Mouse (Mus musculus): ENCODE data around the gene Ttll9.

Ttll9 gene

GRCm38 (mm10) chr2:152928988-152929370, 33.3 kb upstream of the Ttll9 start:
- DNase-seq (ENCODE audit: low read depth, low spot score), result no peak
- no peaks in the 10 kb centered on the region for H3K27me3 ChIP-seq (ENCODE audit: control insufficient read depth, insufficient read depth, low read length, poor library complexity, severe bottlenecking)
- no peaks in the 10 kb centered on the region for H3K36me3 ChIP-seq (ENCODE audit: control insufficient read depth, insufficient read depth, low read length, poor library complexity, severe bottlenecking)

DNA sequence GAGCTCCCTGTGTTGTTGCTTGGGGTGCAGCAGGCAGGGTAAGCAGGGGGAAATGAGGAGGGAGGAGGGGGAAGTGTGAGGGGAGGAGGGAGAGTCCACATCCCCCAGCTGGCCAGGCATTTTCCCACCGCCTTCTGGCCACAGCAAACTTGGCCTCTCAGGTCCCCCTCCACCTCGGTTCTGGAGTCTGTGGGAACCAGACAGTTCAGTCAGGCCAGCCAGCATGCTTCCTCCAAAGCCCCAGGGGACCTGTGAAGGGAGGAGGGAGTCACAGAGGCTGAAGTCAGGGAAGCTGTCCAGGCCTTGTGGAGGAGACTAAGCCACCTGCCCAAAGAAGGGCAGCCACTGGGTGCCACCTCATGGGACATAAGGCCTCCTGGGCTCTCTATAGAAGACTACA, 32.0 kb upstream of the Ttll9 start:
- DNase-seq (ENCODE audit: low read depth, low spot score), result no peak

GRCm38 (mm10) chr2:152931456-152932160, 30.7 kb upstream of the Ttll9 start:
- no peaks in the 10 kb centered on the region for H3K27me3 ChIP-seq (ENCODE audit: control insufficient read depth, insufficient read depth, low read length, poor library complexity, severe bottlenecking)
- DNase-seq (ENCODE audit: low read depth, low spot score), result no peak
- H3K36me3 ChIP-seq (ENCODE audit: control insufficient read depth, insufficient read depth, low read length, poor library complexity, severe bottlenecking), result no peaks in the 10 kb centered on the region

More for the DNA sequence above, 32.0 kb upstream of the Ttll9 start:
- H3K36me3 ChIP-seq (ENCODE audit: control insufficient read depth, insufficient read depth, low read length, poor library complexity, severe bottlenecking), result no peaks in the 10 kb centered on the region
- H3K27me3 ChIP-seq (ENCODE audit: control insufficient read depth, insufficient read depth, low read length, poor library complexity, severe bottlenecking), result no peaks in the 10 kb centered on the region

- Histone ChIP-seq H3K27me3 (ENCODE audit: control insufficient read depth, insufficient read depth, low read length, poor library complexity, severe bottlenecking) (no peaks in the 10 kb centered on the region), H3K36me3 (ENCODE audit: control insufficient read depth, insufficient read depth, low read length, poor library complexity, severe bottlenecking) (no peaks in the 10 kb centered on the region)
- DNase-seq (ENCODE audit: low read depth, low spot score), result no peak
Measured at GRCm38 (mm10) chr2:152933048-152933447, 29.2 kb upstream of the Ttll9 start, which contains the start of gene Foxs1. Foxs1 (minus strand) TSS chr2:152933208.

DNA sequence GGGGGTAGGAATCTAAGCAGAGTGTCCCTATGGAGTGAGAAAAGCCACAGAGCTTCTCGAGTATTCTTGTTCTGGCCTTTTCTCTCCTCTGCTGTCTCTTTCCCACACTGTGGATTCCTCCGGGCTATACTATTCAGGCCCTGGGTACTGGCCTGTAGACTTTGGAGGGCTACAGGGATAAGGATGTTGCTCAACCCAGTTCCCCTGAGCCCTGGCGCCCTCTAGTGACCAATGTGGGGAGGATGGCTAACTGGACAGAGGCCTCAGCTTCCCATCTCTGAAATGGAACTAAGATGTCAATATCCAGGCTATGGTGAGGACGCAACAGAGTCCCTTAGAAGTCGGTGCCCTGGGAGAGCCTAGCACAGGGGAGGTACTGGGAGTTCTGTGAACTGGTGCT, 28.7 kb upstream of the Ttll9 start:
- H3K27me3 ChIP-seq (ENCODE audit: control insufficient read depth, insufficient read depth, low read length, poor library complexity, severe bottlenecking), result no peaks in the 10 kb centered on the region
- H3K36me3 ChIP-seq (ENCODE audit: control insufficient read depth, insufficient read depth, low read length, poor library complexity, severe bottlenecking), result no peaks in the 10 kb centered on the region
- peak; percentile 50 for DNase-seq (ENCODE audit: low read depth, low spot score)

DNA sequence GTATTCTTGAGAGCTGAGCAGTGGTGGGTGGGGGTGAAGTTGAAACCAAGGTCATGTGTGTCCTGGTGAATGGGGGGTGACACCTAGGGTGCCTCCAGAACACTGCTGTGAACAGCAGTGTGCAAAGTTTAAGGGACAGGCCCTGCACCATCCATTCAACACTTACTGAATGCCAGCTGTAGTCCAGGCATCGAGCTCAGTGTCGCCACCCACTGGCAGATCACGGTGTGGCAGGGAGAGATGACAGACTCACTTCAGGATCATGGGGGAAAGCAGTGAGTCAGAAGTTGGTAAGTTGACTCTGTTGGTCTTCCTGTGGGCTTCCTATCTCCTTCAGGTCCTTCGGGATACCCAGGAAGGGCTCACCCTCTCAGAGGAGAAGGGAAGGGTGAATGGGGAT, 22.4 kb upstream of the Ttll9 start:
- peak; percentile 59 for DNase-seq (ENCODE audit: low read depth, low spot score)
- no peaks in the 10 kb centered on the region for H3K36me3 ChIP-seq (ENCODE audit: control insufficient read depth, insufficient read depth, low read length, poor library complexity, severe bottlenecking)
- no peaks in the 10 kb centered on the region for H3K27me3 ChIP-seq (ENCODE audit: control insufficient read depth, insufficient read depth, low read length, poor library complexity, severe bottlenecking)

- no peak for DNase-seq (ENCODE audit: low read depth, low spot score)
- no peaks in the 10 kb centered on the region for H3K27me3 ChIP-seq (ENCODE audit: control insufficient read depth, insufficient read depth, low read length, poor library complexity, severe bottlenecking)
- H3K36me3 ChIP-seq (ENCODE audit: control insufficient read depth, insufficient read depth, low read length, poor library complexity, severe bottlenecking), result no peaks in the 10 kb centered on the region
Measured at GRCm38 (mm10) chr2:152941106-152941505, 21.2 kb upstream of the Ttll9 start.

GRCm38 (mm10) chr2:152941776-152942175, 20.5 kb upstream of the Ttll9 start:
- DNase-seq (ENCODE audit: low read depth, low spot score), result no peak
- Histone ChIP-seq H3K27me3 (ENCODE audit: control insufficient read depth, insufficient read depth, low read length, poor library complexity, severe bottlenecking) (no peaks in the 10 kb centered on the region), H3K36me3 (ENCODE audit: control insufficient read depth, insufficient read depth, low read length, poor library complexity, severe bottlenecking) (no peaks in the 10 kb centered on the region)

DNA sequence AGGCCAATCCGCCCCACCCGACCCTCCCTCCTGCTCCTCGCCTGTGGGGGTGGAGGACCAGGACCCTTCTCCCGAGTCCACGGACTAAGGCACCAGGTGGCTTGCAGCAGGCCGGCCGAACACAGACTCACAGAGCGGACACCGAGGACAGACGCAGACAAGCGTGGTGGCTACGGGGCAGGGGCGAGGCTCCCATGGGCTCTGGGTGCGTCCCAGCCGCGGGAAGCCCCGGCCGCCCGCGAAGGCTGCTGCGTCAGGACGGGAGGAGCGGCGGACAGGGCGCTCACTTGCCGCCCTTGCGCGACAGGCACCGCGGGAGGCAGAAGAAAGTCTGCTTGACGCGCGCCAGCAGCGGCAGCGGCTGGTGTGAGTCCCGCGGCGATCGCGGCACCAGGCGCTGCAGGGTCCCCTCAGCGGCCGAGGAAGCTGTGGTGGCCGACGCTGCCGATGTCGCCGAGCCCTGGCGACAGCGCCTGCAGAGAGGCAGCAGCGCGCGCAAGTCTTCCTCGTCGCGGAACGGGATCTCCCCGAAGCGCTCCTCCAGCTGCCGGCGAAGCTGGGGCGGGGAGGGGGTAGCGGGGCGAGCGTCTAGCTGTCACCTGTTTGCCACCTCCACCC, 19.3 kb upstream of the Ttll9 start:
- Histone ChIP-seq H3K36me3 (ENCODE audit: control insufficient read depth, insufficient read depth, low read length, poor library complexity, severe bottlenecking) (no peaks in the 10 kb centered on the region), H3K27me3 (ENCODE audit: control insufficient read depth, insufficient read depth, low read length, poor library complexity, severe bottlenecking) (no peaks in the 10 kb centered on the region)
- DNase-seq (ENCODE audit: low read depth, low spot score), result no peak

GRCm38 (mm10) chr2:152943568-152943967, 18.7 kb upstream of the Ttll9 start:
- DNase-seq (ENCODE audit: low read depth, low spot score), result no peak
- Histone ChIP-seq H3K27me3 (ENCODE audit: control insufficient read depth, insufficient read depth, low read length, poor library complexity, severe bottlenecking) (no peaks in the 10 kb centered on the region), H3K36me3 (ENCODE audit: control insufficient read depth, insufficient read depth, low read length, poor library complexity, severe bottlenecking) (no peaks in the 10 kb centered on the region)

GRCm38 (mm10) chr2:152944013-152944412, 18.3 kb upstream of the Ttll9 start:
- H3K36me3 ChIP-seq (ENCODE audit: control insufficient read depth, insufficient read depth, low read length, poor library complexity, severe bottlenecking), result no peaks in the 10 kb centered on the region
- no peaks in the 10 kb centered on the region for H3K27me3 ChIP-seq (ENCODE audit: control insufficient read depth, insufficient read depth, low read length, poor library complexity, severe bottlenecking)
- no peak for DNase-seq (ENCODE audit: low read depth, low spot score)

DNA sequence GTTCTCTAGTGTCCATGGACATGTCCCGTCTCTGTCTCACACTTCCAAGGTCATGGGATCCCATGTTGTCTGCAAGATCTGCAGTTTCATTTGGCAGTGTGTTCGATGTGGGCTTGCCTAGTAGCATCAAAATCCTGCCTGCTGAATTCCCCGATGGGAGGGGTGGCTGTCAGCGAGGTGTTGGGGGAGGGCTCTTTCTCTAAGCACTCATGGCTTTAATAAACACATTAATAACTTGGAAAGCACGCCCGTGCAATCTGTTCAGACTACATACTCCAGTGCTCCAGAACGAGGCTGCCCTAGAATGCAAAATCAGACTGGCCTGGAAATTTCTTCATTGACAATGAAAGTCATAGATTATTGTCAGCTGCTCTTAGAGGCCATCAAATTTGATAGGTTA, 15.2 kb upstream of the Ttll9 start:
- no peak for DNase-seq (ENCODE audit: low read depth, low spot score)
- Histone ChIP-seq H3K36me3 (ENCODE audit: control insufficient read depth, insufficient read depth, low read length, poor library complexity, severe bottlenecking) (no peaks in the 10 kb centered on the region), H3K27me3 (ENCODE audit: control insufficient read depth, insufficient read depth, low read length, poor library complexity, severe bottlenecking) (no peaks in the 10 kb centered on the region)

- Histone ChIP-seq H3K27me3 (ENCODE audit: control insufficient read depth, insufficient read depth, low read length, poor library complexity, severe bottlenecking) (no peaks in the 10 kb centered on the region), H3K36me3 (ENCODE audit: control insufficient read depth, insufficient read depth, low read length, poor library complexity, severe bottlenecking) (no peaks in the 10 kb centered on the region)
- DNase-seq (ENCODE audit: low read depth, low spot score), result no peak
Measured at GRCm38 (mm10) chr2:152948438-152949020, 13.8 kb upstream of the Ttll9 start.

- H3K27me3 ChIP-seq (ENCODE audit: control insufficient read depth, insufficient read depth, low read length, poor library complexity, severe bottlenecking), result no peaks in the 10 kb centered on the region
- H3K36me3 ChIP-seq (ENCODE audit: control insufficient read depth, insufficient read depth, low read length, poor library complexity, severe bottlenecking), result no peaks in the 10 kb centered on the region
- DNase-seq (ENCODE audit: low read depth, low spot score), result no peak
Measured at GRCm38 (mm10) chr2:152950358-152951064, 11.8 kb upstream of the Ttll9 start.

Data from splenic B cell, adult 2 months (primary cell).